Mouse (Mus musculus): Measurements from ENCODE around the gene Chsy1. TPM values are rescaled to one million over a fixed set of nuclear protein-coding genes. Genes with fewer than 3 reads are reported as not detected.

Gene Chsy1
- polyA plus RNA-seq, 1 experiment from 2014 or later, result 18.2 TPM

DNA sequence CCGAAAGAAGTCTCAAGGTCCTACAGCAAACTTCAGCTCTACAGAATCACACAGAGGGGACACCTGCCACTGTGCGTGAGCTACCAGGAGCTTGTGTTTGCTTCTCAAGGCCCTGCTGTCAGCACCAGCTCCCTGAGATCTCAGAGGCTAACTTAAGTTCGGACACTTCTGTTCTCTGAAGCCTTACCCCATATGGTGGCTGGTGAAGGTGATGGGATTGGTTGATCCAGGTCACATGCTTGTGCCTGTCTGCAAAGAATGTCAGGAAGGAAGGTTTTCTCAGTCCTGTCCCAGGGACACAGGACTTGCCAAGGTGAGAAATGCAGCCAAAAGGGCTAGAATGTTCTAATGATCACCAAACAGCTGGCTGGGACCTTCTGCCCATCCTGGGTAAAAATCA, 91.1 kb downstream of the Chsy1 start:
- H3K4me3 ChIP-seq, result no peak overlapping the region
- no peaks in the 10 kb centered on the region for H3K36me3 ChIP-seq
- no peak for ATAC-seq (ENCODE audit: borderline replicate concordance, extremely low read depth, low FRiP score, low TSS enrichment)
- no peaks in the 10 kb centered on the region; the same call in 1 of the 2 replicates for H3K9me3 ChIP-seq
- no peak overlapping the region for H3K4me2 ChIP-seq
- WGBS, result 74% methylated on average over 3 of the region's 3 CpGs
- no peak overlapping the region for H3K27ac ChIP-seq
- no peak overlapping the region for H3K9ac ChIP-seq
- H3K27me3 ChIP-seq, result no peaks in the 10 kb centered on the region; the same call in 1 of the 2 replicates
- peaks cover 32% of the 10 kb centered on the region for H3K4me1 ChIP-seq

- Histone ChIP-seq H3K36me3 (no peaks in the 10 kb centered on the region), H3K4me3 (no peak overlapping the region), H3K9ac (no peak overlapping the region), H3K4me1 (peaks cover 32% of the 10 kb centered on the region), H3K27ac (no peak overlapping the region), H3K9me3 (no peaks in the 10 kb centered on the region; the same call in 1 of the 2 replicates), H3K4me2 (no peak overlapping the region), H3K27me3 (no peaks in the 10 kb centered on the region; the same call in 1 of the 2 replicates)
- ATAC-seq (ENCODE audit: borderline replicate concordance, extremely low read depth, low FRiP score, low TSS enrichment), result no peak
- WGBS, result 27% methylated on average over 8 of the region's 8 CpGs
Observed at GRCm38 (mm10) chr7:66200791-66201450, 91.6 kb downstream of the Chsy1 start.

DNA sequence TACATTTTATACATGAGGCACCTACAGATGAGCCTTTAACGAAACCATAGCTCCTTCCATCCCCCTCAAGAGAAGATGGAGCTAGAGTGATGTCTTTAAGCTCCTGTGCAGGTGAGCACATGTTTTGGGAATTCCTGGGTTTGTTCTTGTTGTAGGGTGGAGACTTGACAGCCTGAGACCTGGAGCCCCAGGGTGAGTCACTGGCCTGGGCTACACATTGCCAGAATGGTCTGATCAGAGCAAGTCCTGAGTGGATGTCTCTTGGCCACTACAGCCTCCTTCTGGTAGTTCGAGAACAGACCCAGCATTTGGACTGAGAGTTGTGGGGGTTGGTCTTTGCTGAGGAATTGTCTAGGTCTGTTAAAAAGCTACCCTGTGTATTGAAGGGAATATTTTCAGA, 92.3 kb downstream of the Chsy1 start:
- H3K4me2 ChIP-seq, result no peak overlapping the region
- no peaks in the 10 kb centered on the region; the same call in 1 of the 2 replicates for H3K9me3 ChIP-seq
- H3K9ac ChIP-seq, result no peak overlapping the region
- H3K4me3 ChIP-seq, result no peak overlapping the region
- H3K27me3 ChIP-seq, result no peaks in the 10 kb centered on the region; the same call in 1 of the 2 replicates
- no peak for ATAC-seq (ENCODE audit: borderline replicate concordance, extremely low read depth, low FRiP score, low TSS enrichment)
- H3K27ac ChIP-seq, result no peak overlapping the region
- H3K36me3 ChIP-seq, result no peaks in the 10 kb centered on the region
- peaks cover 28% of the 10 kb centered on the region for H3K4me1 ChIP-seq
- 81% methylated on average over 2 of the region's 2 CpGs for WGBS

DNA sequence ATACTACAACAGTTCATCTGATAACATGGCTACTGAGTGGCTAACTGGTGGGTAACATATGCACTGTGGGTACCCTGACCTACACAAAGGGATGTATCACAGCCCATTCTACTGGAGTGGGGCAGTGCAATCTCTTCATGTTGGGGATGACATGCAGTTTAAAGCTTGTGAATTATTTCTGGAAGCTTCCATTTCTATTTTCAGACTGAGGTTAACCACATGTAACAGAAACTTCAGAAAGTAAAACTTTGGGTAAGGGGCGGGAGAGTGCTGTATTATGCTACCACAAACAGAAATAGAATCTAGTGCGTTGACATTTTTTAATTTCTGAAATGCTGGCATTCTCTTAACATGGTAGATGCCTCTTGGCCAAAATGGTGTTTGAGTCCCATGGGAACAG, 100.6 kb downstream of the Chsy1 start:
- no peak overlapping the region for H3K9ac ChIP-seq
- no peaks in the 10 kb centered on the region for H3K36me3 ChIP-seq
- no peaks in the 10 kb centered on the region; the same call in 1 of the 2 replicates for H3K9me3 ChIP-seq
- H3K4me2 ChIP-seq, result no peak overlapping the region
- H3K27me3 ChIP-seq, result no peaks in the 10 kb centered on the region
- 83% methylated on average over 2 of the region's 2 CpGs for WGBS
- H3K27ac ChIP-seq, result no peak overlapping the region
- H3K4me1 ChIP-seq, result no peaks in the 10 kb centered on the region
- no peak for ATAC-seq (ENCODE audit: borderline replicate concordance, extremely low read depth, low FRiP score, low TSS enrichment)
- no peak overlapping the region for H3K4me3 ChIP-seq

GRCm38 (mm10) chr7:66212887-66213286, 103.6 kb downstream of the Chsy1 start:
- Histone ChIP-seq H3K36me3 (no peaks in the 10 kb centered on the region), H3K27me3 (no peaks in the 10 kb centered on the region), H3K4me3 (no peak overlapping the region), H3K4me1 (peaks cover 8% of the 10 kb centered on the region), H3K27ac (no peak overlapping the region), H3K9ac (no peak overlapping the region), H3K4me2 (no peak overlapping the region), H3K9me3 (no peaks in the 10 kb centered on the region)
- ATAC-seq (ENCODE audit: borderline replicate concordance, extremely low read depth, low FRiP score, low TSS enrichment), result no peak
- WGBS, result 92% methylated on average over 1 of the region's 1 CpGs

- H3K9me3 ChIP-seq, result no peaks in the 10 kb centered on the region
Observed at GRCm38 (mm10) chr7:66214477-66214876, 105.2 kb downstream of the Chsy1 start.

DNA sequence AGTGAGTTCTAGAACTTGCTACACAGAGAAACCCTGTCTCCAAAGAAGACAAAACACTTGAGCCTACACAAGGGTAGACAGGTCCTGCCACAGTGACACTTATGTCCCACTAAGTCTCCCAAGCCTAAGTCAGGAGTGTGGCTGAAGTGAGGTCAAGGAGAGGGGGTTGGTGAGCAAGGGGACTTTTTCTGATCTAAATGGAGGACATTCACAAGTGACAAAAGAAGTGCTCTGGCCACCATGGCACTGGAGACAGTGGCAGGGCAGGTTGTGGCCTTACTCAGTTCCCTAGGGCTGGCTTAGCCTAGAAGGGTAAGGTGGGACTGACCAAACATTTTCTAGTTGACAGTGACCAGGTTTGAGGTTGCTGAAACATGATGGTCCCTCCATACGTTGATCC, 106.6 kb downstream of the Chsy1 start:
- H3K4me2 ChIP-seq, result no peak overlapping the region
- no peak overlapping the region for H3K27ac ChIP-seq
- WGBS, result 86% methylated on average over 1 of the region's 1 CpGs
- no peak overlapping the region for H3K4me3 ChIP-seq
- no peaks in the 10 kb centered on the region for H3K27me3 ChIP-seq
- no peaks in the 10 kb centered on the region for H3K9me3 ChIP-seq
- H3K9ac ChIP-seq, result no peak overlapping the region
- ATAC-seq (ENCODE audit: borderline replicate concordance, extremely low read depth, low FRiP score, low TSS enrichment), result no peak
- H3K4me1 ChIP-seq, result peaks cover 22% of the 10 kb centered on the region
- H3K36me3 ChIP-seq, result no peaks in the 10 kb centered on the region

More at GRCm38 (mm10) chr7:66214477-66214876, 105.2 kb downstream of the Chsy1 start:
- 47% methylated on average over 6 of the region's 6 CpGs for WGBS
- H3K4me3 ChIP-seq, result no peak overlapping the region
- no peaks in the 10 kb centered on the region for H3K36me3 ChIP-seq
- H3K9ac ChIP-seq, result no peak overlapping the region
- H3K27ac ChIP-seq, result no peak overlapping the region
- H3K4me2 ChIP-seq, result no peak overlapping the region
- H3K27me3 ChIP-seq, result no peaks in the 10 kb centered on the region
- H3K4me1 ChIP-seq, result peaks cover 22% of the 10 kb centered on the region
- ATAC-seq (ENCODE audit: borderline replicate concordance, extremely low read depth, low FRiP score, low TSS enrichment), result no peak

- Histone ChIP-seq H3K4me2 (no peak overlapping the region), H3K36me3 (no peaks in the 10 kb centered on the region), H3K27ac (no peak overlapping the region), H3K4me1 (peaks cover 22% of the 10 kb centered on the region), H3K9me3 (no peaks in the 10 kb centered on the region), H3K4me3 (no peak overlapping the region), H3K27me3 (no peaks in the 10 kb centered on the region), H3K9ac (no peak overlapping the region)
- ATAC-seq (ENCODE audit: borderline replicate concordance, extremely low read depth, low FRiP score, low TSS enrichment), result no peak
- WGBS, result 81% methylated on average over 7 of the region's 7 CpGs
Observed at GRCm38 (mm10) chr7:66217011-66217410, 107.7 kb downstream of the Chsy1 start.

DNA sequence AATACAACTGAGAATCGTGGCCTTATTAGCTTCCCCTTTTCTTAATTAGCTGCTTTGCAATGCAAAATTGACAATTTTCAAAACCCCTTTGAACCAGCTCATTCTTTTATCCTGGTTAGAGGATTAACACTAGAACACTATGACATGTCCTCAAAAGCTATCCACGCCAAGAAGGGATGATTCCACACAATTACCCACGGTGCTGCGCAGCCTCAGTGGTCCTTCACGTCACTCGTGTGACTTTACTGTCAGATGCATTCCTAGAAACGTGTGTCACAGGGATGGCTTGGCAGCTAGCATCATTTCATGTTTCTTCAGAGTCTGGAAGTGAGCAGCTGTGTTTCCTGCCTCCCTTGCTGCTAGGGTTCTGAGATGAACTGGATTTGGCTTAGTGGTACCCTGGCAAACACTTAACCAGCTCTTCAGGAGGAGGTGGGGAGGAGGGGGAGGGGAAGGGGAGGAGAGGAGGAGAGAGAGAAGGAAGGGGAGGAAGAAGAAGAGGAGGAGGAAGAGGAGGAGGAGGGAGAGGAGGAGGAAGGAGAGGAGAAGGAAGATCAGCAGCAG, 108.3 kb downstream of the Chsy1 start:
- peak overlapping the region; percentile 93 for H3K27ac ChIP-seq
- H3K4me2 ChIP-seq, result no peak overlapping the region
- H3K4me1 ChIP-seq, result peaks cover 24% of the 10 kb centered on the region
- no peak overlapping the region for H3K4me3 ChIP-seq
- H3K27me3 ChIP-seq, result no peaks in the 10 kb centered on the region
- 73% methylated on average over 7 of the region's 7 CpGs for WGBS
- ATAC-seq (ENCODE audit: borderline replicate concordance, extremely low read depth, low FRiP score, low TSS enrichment), result no peak
- no peak overlapping the region for H3K9ac ChIP-seq
- no peaks in the 10 kb centered on the region for H3K9me3 ChIP-seq
- H3K36me3 ChIP-seq, result no peaks in the 10 kb centered on the region

DNA sequence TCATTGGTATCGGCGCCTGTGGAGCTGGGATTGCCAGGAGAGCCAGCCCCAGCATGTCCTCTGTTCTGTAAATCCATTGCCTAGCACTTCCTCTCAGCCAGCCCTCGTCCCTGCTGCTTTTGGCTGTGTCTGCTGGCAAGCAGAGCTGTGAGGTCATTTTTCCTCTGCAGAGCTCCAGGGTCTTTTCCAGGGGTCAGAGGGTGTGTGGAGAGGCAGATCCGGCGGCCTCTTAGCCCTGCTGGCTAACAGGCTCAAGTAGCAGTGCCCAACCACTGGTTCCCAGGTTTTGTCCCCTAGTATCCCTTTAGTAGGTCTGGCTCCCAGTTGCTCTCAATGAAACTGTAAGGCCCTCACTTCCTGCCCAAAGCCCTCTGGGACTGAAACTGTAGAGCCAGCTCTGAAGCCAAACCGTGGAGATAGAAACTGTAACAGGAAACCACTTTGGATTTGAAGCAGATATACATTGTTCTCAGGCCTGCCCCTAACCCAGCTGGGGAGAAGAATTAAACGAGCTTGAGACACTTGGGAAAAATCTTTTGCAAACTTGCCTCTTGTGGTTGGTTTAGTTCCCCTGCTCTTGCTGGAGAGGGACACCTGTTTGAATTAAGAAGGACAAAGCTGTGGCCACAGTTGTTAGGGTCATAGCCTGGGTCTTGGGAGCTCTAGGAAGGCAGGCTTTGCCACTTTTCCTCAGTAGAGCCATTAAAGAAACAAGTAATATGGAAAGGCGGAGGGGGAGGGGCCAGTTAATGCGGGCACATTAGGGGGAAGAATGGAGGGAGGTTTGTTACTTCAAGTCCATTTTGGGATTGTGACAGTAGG, 109.1 kb downstream of the Chsy1 start:
- no peaks in the 10 kb centered on the region for H3K27me3 ChIP-seq
- H3K4me1 ChIP-seq, result peaks cover 27% of the 10 kb centered on the region
- WGBS, result 29% methylated on average over 9 of the region's 9 CpGs
- H3K9ac ChIP-seq, result no peak overlapping the region
- ATAC-seq (ENCODE audit: borderline replicate concordance, extremely low read depth, low FRiP score, low TSS enrichment), result peak; percentile 88
- H3K9me3 ChIP-seq, result no peaks in the 10 kb centered on the region
- no peak overlapping the region for H3K4me3 ChIP-seq
- peak overlapping the region; percentile 93 for H3K27ac ChIP-seq
- H3K4me2 ChIP-seq, result no peak overlapping the region
- no peaks in the 10 kb centered on the region for H3K36me3 ChIP-seq

DNA sequence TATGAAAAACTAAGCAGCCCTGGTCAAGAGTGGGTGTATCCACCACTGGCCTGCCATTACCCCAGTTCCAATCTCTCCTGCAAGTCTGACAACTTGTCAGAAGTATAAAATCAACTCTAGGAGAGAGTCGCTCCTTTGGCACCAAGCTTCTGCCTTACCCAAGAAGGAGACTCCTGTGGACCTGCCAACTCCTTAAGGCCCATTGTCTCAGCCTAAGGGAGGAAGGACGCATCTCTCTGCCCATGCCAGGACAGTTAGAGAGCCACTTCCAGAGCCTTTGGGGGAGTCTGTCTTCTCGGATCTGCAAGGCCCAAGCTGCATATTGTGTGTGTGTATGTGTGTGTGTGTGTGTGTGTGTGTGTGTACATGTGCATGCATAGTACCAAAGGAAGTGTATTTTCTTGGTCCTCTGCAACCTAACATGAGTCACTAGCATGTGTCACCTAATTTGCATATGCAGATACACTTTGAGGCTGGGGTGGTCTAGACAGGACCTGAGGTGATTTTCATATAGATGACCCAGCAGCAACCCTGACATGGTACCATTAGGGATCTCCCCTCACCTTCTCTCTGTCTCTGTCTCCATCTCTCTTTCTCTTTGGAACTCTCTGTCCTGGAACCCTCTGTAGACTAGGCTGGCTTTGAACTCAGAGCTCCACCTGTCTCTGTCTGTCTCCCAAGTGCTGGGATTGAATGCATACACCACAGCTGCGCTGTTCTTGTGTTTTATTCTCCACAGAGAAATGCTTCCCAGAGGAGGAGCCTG, 109.9 kb downstream of the Chsy1 start:
- Histone ChIP-seq H3K9me3 (no peaks in the 10 kb centered on the region), H3K9ac (no peak overlapping the region), H3K27ac (peak overlapping the region; percentile 93), H3K36me3 (no peaks in the 10 kb centered on the region), H3K4me3 (no peak overlapping the region), H3K27me3 (no peaks in the 10 kb centered on the region), H3K4me2 (no peak overlapping the region), H3K4me1 (peaks cover 27% of the 10 kb centered on the region)
- 87% methylated on average over 4 of the region's 4 CpGs for WGBS
- no peak for ATAC-seq (ENCODE audit: borderline replicate concordance, extremely low read depth, low FRiP score, low TSS enrichment)

Data from lung, embryonic 15.5 days (tissue).